Mouse (Mus musculus): ENCODE measurements around the gene Gm44579. TPM values are rescaled to one million over a fixed set of nuclear protein-coding genes. Genes with fewer than 3 reads are reported as not detected.

The Gm44579 gene
- polyA plus RNA-seq, 1 experiment from 2014 or later = 0.13 TPM

- H3K36me3 ChIP-seq = no peaks in the 10 kb centered on the region
- H3K9me3 ChIP-seq (replicated peaks) = no peaks in the 10 kb centered on the region
- H3K4me3 ChIP-seq (replicated peaks) = no peak overlapping the region
- no peaks in the 10 kb centered on the region for H3K4me1 ChIP-seq
- no peak overlapping the region for H3K4me2 ChIP-seq
- H3K27me3 ChIP-seq (replicated peaks) = no peaks in the 10 kb centered on the region
- no peak overlapping the region for H3K9ac ChIP-seq (replicated peaks)
- ATAC-seq (ENCODE audit: low FRiP score) = no peak
- no peak overlapping the region for H3K27ac ChIP-seq (replicated peaks)
- WGBS = 71% methylated on average over 7 of the region's 7 CpGs
These were observed 67.9 kb downstream of the Gm44579 start for GRCm38 (mm10) chr15:98152916-98153315.

DNA sequence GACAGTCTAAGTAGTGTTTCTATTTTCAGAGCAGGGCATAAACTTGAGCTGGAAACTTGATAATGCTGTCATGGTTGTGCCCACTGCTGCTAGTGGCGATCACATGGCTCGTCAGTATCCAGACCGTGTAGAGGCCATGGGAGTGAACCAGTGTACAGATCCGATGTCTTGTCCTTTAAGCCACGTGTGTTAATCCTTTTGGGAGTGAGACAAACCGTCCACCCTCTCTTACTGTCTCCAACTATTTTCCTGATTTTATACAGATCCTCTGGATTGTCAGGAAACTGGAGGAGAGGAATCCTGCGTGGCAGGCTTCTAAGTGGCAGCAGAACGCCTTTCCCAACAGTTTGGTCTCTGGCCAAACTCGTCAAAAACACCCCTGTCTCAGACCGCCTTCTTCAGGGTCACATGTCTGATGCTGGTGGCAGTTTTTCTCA lies 71.6 kb downstream of the Gm44579 start:
- Histone ChIP-seq H3K4me2 (no peak overlapping the region), H3K36me3 (no peaks in the 10 kb centered on the region), H3K9me3 (replicated peaks) (no peaks in the 10 kb centered on the region), H3K27me3 (replicated peaks) (no peaks in the 10 kb centered on the region), H3K9ac (replicated peaks) (no peak overlapping the region), H3K4me3 (replicated peaks) (no peak overlapping the region), H3K27ac (replicated peaks) (no peak overlapping the region), H3K4me1 (peaks cover 13% of the 10 kb centered on the region)
- ATAC-seq (ENCODE audit: low FRiP score) = no peak
- WGBS = 85% methylated on average over 10 of the region's 10 CpGs

- no peaks in the 10 kb centered on the region for H3K27me3 ChIP-seq (replicated peaks)
- no peak overlapping the region for H3K4me2 ChIP-seq
- no peaks in the 10 kb centered on the region for H3K36me3 ChIP-seq
- no peak overlapping the region for H3K4me3 ChIP-seq (replicated peaks)
- H3K9ac ChIP-seq (replicated peaks) = no peak overlapping the region
- no peak overlapping the region for H3K27ac ChIP-seq (replicated peaks)
- no peaks in the 10 kb centered on the region for H3K9me3 ChIP-seq (replicated peaks)
- WGBS = 89% methylated on average over 3 of the region's 3 CpGs
- no peak for ATAC-seq (ENCODE audit: low FRiP score)
- H3K4me1 ChIP-seq = peaks cover 13% of the 10 kb centered on the region
These were observed 72.4 kb downstream of the Gm44579 start for GRCm38 (mm10) chr15:98148356-98148755.

DNA sequence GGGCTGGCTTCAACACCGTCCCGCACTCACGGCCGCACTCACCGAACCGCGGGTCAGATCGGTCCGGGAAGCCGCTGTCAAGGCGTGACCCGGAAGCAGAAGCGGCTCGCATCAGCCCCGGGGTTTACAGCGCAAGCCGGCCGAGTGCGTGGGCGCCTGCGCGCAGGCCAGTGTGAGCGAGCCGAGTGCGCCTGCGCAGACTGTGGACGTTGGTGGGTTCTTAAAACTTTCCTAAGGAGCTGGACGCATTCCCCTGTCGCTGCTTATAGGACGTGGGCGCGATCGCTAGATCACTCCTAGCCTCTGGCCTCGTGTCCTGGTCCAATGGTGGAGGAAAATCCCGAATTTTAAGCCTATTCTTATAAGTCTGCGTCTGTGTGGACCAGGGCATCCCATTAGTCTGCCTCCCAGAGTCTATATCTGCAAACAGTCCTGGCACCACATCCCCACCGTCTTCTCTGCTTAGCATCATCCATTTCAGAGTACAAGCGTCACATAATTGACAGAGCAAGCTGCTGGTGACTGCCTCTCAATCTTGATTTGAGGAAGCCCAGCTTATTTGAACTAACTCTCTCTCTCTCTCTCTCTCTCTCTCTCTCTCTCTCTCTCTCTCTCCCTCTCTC lies 75.1 kb downstream of the Gm44579 start:
- WGBS = 1% methylated on average over 38 of the region's 38 CpGs
- Histone ChIP-seq H3K4me3 (replicated peaks) (peak overlapping the region; percentile 85), H3K4me2 (peak overlapping the region; percentile 84), H3K9ac (replicated peaks) (peak overlapping the region; percentile 96), H3K4me1 (peaks cover 15% of the 10 kb centered on the region), H3K9me3 (replicated peaks) (no peaks in the 10 kb centered on the region), H3K27me3 (replicated peaks) (no peaks in the 10 kb centered on the region), H3K36me3 (peaks cover 14% of the 10 kb centered on the region), H3K27ac (replicated peaks) (peak overlapping the region; percentile 77)
- ATAC-seq (ENCODE audit: low FRiP score) = peak; percentile 97

GRCm38 (mm10) chr15:98144861-98145507 lies 75.8 kb downstream of the Gm44579 start:
- ATAC-seq (ENCODE audit: low FRiP score) = peak; percentile 16

DNA sequence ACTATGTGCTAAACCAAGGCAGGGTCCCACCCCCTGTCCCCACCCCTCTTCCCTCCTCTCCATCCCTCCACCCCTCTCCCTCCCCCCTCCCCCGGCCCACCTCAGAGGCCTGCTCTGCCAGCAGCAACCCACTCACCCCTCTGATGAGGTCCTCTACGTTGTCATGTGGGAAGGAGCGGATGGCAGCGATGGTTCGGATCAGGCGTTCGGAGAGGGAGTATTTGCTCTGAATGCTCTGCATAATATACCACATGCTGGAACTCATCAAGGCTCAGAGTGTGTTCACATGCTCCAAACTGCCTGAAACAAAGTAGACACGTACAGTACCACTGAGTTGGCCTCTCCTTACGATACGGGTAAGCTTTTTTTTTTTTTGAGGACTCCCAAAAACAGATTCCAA lies 78.3 kb downstream of the Gm44579 start:
- H3K9me3 ChIP-seq (replicated peaks) = no peaks in the 10 kb centered on the region
- 87% methylated on average over 9 of the region's 10 CpGs for WGBS
- H3K9ac ChIP-seq (replicated peaks) = no peak overlapping the region
- H3K4me1 ChIP-seq = peaks cover 15% of the 10 kb centered on the region
- H3K27ac ChIP-seq (replicated peaks) = no peak overlapping the region
- H3K36me3 ChIP-seq = peaks cover 43% of the 10 kb centered on the region
- no peaks in the 10 kb centered on the region for H3K27me3 ChIP-seq (replicated peaks)
- no peak overlapping the region for H3K4me3 ChIP-seq (replicated peaks)
- no peak for ATAC-seq (ENCODE audit: low FRiP score)
- no peak overlapping the region for H3K4me2 ChIP-seq

More at GRCm38 (mm10) chr15:98144861-98145507, 75.8 kb downstream of the Gm44579 start:
- H3K27me3 ChIP-seq (replicated peaks) = no peaks in the 10 kb centered on the region
- H3K4me2 ChIP-seq = peak overlapping the region; percentile 84
- H3K27ac ChIP-seq (replicated peaks) = peak overlapping the region; percentile 77
- H3K4me1 ChIP-seq = peaks cover 15% of the 10 kb centered on the region
- peak overlapping the region; percentile 96 for H3K9ac ChIP-seq (replicated peaks)
- WGBS = 2% methylated on average over 32 of the region's 36 CpGs
- H3K9me3 ChIP-seq (replicated peaks) = no peaks in the 10 kb centered on the region
- H3K4me3 ChIP-seq (replicated peaks) = peak overlapping the region; percentile 85
- peaks cover 21% of the 10 kb centered on the region for H3K36me3 ChIP-seq

DNA sequence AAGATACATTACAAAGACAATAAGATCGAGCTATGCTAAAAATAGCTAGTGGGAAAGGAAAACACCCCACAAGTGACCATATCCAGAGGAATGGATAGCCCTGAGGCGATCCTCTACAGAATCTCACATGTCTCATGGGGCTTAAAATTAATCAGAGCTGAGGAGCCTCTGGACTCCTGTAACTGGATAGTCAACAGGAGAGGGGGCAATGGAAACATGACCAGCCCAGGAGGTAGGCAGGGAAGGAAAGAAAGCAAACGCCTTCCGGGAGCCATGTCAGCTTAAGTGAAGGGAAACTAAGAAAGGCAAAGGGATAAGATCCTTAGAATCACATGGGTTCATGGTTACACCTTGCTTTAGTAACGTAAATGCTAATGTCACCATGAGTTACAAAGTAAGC lies 80.0 kb downstream of the Gm44579 start:
- peaks cover 11% of the 10 kb centered on the region for H3K4me1 ChIP-seq
- H3K27me3 ChIP-seq (replicated peaks) = no peaks in the 10 kb centered on the region
- no peak overlapping the region for H3K4me3 ChIP-seq (replicated peaks)
- no peak overlapping the region for H3K4me2 ChIP-seq
- H3K9me3 ChIP-seq (replicated peaks) = no peaks in the 10 kb centered on the region
- peaks cover 59% of the 10 kb centered on the region for H3K36me3 ChIP-seq
- H3K27ac ChIP-seq (replicated peaks) = no peak overlapping the region
- H3K9ac ChIP-seq (replicated peaks) = no peak overlapping the region
- 95% methylated on average over 5 of the region's 5 CpGs for WGBS
- no peak for ATAC-seq (ENCODE audit: low FRiP score)

DNA sequence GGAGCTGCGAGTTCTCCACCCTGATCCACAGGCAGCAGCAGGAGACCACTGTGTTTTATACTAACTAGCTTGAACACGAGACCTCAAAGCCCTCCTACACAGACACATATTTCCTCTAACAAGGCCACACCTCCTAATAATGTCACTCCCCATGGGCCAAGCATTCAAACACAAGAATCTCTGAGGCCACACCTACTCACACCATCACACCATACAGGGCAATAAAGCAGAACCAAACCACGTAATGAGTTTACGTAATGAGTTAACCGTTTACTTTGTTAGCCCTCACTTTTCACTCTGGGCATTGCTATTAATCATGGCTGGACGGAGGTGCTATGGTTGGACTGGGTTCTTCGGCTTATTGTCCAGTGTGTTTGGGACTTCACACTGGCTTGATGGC lies 81.0 kb downstream of the Gm44579 start:
- Histone ChIP-seq H3K4me1 (peaks cover 8% of the 10 kb centered on the region), H3K36me3 (peaks cover 69% of the 10 kb centered on the region), H3K27me3 (replicated peaks) (no peaks in the 10 kb centered on the region), H3K4me3 (replicated peaks) (no peak overlapping the region), H3K27ac (replicated peaks) (no peak overlapping the region), H3K9me3 (replicated peaks) (no peaks in the 10 kb centered on the region), H3K9ac (replicated peaks) (no peak overlapping the region), H3K4me2 (no peak overlapping the region)
- ATAC-seq (ENCODE audit: low FRiP score) = no peak
- 62% methylated on average over 7 of the region's 7 CpGs for WGBS

GRCm38 (mm10) chr15:98136871-98137270 lies 83.9 kb downstream of the Gm44579 start:
- H3K9ac ChIP-seq (replicated peaks) = no peak overlapping the region

More at GRCm38 (mm10) chr15:98136871-98137270, 83.9 kb downstream of the Gm44579 start:
- no peak overlapping the region for H3K27ac ChIP-seq (replicated peaks)
- peaks cover 91% of the 10 kb centered on the region for H3K36me3 ChIP-seq
- H3K4me3 ChIP-seq (replicated peaks) = no peak overlapping the region
- 94% methylated on average over 9 of the region's 9 CpGs for WGBS
- no peaks in the 10 kb centered on the region for H3K27me3 ChIP-seq (replicated peaks)
- no peak for ATAC-seq (ENCODE audit: low FRiP score)
- H3K9me3 ChIP-seq (replicated peaks) = no peaks in the 10 kb centered on the region
- H3K4me2 ChIP-seq = no peak overlapping the region
- no peaks in the 10 kb centered on the region for H3K4me1 ChIP-seq

Other genes with a start within 250 kb of the Gm44579 start
- gene Col2a1, start 216.3 kb downstream of the Gm44579 start, polyA plus RNA-seq (2015; fragmentation: Nextera tagmentation; extraction: Ambion mirVana) = 33.8 and 62.9 TPM in 2 replicates
- gene Pfkm, start 128.4 kb downstream of the Gm44579 start, polyA plus RNA-seq (2015; fragmentation: Nextera tagmentation; extraction: Ambion mirVana) = 85.6 and 94.3 TPM in 2 replicates
- gene Senp1, start 127.2 kb downstream of the Gm44579 start, polyA plus RNA-seq (2015; fragmentation: Nextera tagmentation; extraction: Ambion mirVana) = 16.8 and 22.5 TPM in 2 replicates
- gene Asb8, start 55.4 kb downstream of the Gm44579 start, polyA plus RNA-seq (2015; fragmentation: Nextera tagmentation; extraction: Ambion mirVana) = 61.9 and 62.5 TPM in 2 replicates
- gene Ccdc184, start 53.8 kb downstream of the Gm44579 start, polyA plus RNA-seq (2015; fragmentation: Nextera tagmentation; extraction: Ambion mirVana) = 98.5 and 116 TPM in 2 replicates
- gene Olfr288, start 25.4 kb downstream of the Gm44579 start, polyA plus RNA-seq (2015; fragmentation: Nextera tagmentation; extraction: Ambion mirVana) = not detected in 2 replicates
- 0.35 and 0.46 TPM in 2 replicates for gene Olfr287, start 79 bp upstream of the Gm44579 start, polyA plus RNA-seq (2015; fragmentation: Nextera tagmentation; extraction: Ambion mirVana)
- gene Olfr286, start 13.5 kb upstream of the Gm44579 start, polyA plus RNA-seq (2015; fragmentation: Nextera tagmentation; extraction: Ambion mirVana) = 0.06 TPM in 1 of 2 replicates, not detected in the other
- not detected in 2 replicates for gene H1fnt, start 36.3 kb upstream of the Gm44579 start, polyA plus RNA-seq (2015; fragmentation: Nextera tagmentation; extraction: Ambion mirVana)
- gene Zfp641, start 75.2 kb upstream of the Gm44579 start, polyA plus RNA-seq (2015; fragmentation: Nextera tagmentation; extraction: Ambion mirVana) = 10.3 and 11.6 TPM in 2 replicates
- gene Olfr285, start 96.4 kb upstream of the Gm44579 start, polyA plus RNA-seq (2015; fragmentation: Nextera tagmentation; extraction: Ambion mirVana) = not detected in 2 replicates
- not detected in 2 replicates for gene Olfr284, start 120.0 kb upstream of the Gm44579 start, polyA plus RNA-seq (2015; fragmentation: Nextera tagmentation; extraction: Ambion mirVana)
- gene Olfr283, start 160.0 kb upstream of the Gm44579 start, polyA plus RNA-seq (2015; fragmentation: Nextera tagmentation; extraction: Ambion mirVana) = not detected in 2 replicates
- gene Olfr282, start 210.2 kb upstream of the Gm44579 start, polyA plus RNA-seq (2015; fragmentation: Nextera tagmentation; extraction: Ambion mirVana) = not detected in 2 replicates
- not detected in 2 replicates for gene Olfr281, start 231.6 kb upstream of the Gm44579 start, polyA plus RNA-seq (2015; fragmentation: Nextera tagmentation; extraction: Ambion mirVana)
- gene OR5BS1P, start 248.9 kb upstream of the Gm44579 start, polyA plus RNA-seq (2015; fragmentation: Nextera tagmentation; extraction: Ambion mirVana) = not detected in 2 replicates